Mouse (Mus musculus): ENCODE data around the gene Amigo1.

The Amigo1 gene

DNA sequence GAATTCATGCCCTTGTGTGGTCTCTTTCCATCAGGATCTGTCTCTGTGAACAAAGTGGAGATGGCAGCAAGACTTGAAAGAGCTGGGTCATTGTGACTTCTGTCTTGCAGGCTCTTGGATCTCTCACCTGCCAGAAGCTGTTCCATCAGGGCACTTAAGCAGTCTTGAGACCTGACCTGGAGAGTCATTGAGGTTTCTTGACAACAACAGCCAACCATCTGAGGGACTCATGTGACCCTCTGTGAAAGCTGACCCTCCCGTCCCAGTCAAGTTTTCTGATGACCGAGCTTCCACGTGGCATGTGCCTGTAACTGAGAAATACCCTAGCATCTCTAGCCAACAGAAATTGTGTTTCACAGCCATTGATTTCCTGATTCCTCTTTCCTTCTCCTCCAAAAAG, 1.4 kb upstream of the Amigo1 start:
- DNase-seq: no peak

DNA sequence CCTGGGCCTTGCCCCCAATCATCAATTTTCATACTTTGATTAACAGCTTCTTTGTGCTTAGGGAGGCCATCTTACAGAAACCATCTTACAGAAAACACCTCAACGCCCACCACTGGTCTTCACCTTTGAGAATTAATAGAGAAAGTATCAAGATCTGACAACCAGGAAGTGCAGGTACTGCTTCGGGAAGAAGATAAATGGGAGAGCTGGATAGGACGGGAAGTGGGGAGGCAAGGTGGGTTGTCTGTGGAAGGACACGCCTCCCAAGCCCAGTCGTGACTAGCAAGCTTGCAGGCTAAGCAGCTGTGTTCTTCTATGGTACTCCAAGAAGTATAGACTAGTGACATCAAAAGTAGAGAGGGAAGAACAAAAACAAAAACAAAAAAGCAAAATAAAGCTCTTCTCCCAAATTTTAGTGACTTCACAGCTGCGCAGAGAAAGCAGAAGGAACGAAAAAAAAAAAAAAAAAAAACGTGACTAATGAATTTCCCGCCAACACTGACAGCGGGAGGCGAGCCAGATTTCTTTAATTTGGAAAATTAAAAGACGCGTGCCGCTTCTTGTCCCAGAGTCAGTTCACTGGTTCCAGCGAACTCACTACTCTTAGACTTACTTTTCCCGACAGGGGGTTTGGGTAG, 556 bp upstream of the Amigo1 start:
- DNase-seq: no peak

DNA sequence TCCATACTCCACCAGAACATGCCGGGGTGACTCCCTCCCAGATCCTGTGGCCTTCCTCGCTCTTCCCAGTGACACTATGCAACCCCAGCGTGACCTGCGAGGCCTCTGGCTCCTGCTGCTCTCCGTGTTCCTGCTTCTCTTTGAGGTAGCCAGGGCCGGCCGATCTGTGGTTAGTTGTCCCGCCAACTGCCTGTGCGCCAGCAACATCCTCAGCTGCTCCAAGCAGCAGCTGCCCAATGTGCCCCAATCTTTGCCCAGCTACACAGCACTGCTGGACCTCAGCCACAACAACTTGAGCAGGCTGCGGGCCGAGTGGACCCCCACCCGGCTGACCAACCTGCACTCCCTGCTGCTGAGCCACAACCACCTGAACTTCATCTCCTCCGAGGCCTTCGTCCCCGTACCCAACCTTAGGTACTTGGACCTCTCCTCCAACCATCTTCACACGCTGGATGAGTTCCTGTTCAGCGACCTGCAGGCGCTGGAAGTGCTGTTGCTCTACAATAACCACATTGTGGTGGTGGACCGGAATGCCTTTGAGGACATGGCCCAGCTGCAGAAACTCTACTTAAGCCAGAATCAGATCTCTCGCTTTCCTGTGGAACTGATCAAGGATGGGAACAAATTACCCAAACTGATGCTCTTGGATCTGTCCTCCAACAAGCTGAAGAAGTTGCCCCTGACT, 1.1 kb downstream of the Amigo1 start:
- no peak for DNase-seq

DNA sequence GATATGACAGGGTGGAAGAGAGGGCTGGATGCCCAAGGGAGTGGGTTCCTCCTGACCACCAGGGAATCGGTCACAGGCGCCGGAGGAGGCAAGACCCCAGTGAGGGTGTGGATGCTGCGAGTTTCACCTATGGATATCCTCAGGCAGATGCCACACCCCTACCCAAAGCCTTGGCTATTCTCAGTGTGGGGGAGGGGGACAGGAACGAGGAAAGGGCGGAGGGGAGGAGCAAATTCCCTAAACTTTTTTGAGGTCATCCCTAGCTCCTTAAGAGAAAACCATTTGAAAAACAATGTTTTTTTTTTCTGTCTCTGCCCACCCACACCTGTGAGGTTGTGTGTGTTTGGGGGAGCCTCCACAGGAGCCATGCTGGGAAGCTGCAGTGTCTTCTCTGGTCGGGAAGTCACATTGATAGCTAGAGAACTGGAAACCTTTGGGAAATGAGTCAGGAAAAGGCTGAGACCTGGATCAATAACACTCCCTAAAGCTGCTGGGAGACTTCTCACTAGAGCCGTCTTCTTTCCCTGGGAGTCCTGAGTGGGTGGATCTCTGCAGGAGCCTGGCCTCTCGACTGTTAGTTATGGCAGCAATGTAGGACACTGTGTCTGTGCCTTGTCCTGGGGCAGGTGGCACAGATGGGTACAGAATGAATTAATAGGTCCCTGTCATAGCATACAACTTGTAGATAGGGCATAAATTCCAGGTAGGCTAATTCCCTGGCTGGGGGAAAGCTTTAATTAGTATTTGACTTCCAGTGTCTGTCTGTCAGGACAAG, 2.8 kb downstream of the Amigo1 start:
- DNase-seq: no peak

DNA sequence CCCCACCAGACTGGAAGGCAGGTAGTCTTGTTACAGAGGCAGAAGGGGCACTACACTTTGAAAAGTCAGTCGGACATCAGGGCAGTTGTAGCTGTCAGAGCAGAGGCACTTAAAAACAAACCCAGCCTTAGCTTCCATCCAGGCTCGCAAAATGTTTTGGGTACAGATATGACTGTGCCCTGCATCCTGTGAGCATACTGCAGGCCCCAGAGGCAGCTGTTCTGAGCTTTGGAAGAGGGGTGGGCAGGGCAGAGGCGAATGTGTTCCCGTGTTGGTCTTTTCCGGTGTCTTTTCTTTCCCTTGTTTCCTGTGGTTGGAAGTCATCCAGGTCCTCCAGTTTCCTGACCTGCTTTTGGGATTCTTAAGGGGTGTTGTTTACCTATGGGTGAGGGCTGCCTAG, 3.8 kb downstream of the Amigo1 start:
- DNase-seq: no peak

DNA sequence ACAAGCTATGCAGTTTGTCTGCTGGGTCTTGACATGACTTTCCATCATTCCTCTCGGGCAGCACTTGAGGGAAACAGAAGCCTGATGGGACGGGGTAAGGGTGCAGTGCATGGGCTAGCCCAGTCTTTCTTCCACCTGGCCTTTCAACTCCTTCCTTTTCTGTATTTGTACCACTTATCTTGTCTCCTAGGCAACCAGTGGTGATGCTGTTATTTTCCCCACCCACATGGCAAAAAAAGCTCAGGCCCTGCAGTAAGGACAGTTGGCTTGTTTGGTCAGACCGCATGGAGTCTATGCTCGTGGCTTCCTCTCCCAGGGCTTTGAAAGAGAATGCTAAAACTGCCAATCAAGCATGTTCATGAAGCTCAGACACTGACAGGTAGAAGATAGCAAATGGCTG, 7.6 kb downstream of the Amigo1 start:
- no peak for DNase-seq

DNA sequence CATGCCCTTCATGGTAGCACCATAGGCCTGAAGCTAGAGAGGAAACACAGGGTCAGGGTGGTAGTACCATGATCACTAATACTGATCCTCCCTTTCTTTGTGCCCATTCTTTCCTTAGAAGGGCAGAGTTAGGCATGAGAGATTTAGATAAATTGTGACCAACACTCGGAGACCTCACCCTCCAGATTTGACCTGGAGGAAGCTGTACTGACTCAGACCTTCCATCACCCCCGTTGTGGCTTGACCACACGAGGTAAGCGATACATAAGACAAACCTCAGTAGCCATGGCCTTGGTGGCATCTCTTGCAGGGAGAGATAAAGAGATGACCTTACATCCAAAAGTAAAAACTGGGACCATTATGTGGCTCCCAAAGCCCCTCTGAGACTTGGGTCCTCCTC, 9.2 kb downstream of the Amigo1 start:
- DNase-seq: no peak

DNA sequence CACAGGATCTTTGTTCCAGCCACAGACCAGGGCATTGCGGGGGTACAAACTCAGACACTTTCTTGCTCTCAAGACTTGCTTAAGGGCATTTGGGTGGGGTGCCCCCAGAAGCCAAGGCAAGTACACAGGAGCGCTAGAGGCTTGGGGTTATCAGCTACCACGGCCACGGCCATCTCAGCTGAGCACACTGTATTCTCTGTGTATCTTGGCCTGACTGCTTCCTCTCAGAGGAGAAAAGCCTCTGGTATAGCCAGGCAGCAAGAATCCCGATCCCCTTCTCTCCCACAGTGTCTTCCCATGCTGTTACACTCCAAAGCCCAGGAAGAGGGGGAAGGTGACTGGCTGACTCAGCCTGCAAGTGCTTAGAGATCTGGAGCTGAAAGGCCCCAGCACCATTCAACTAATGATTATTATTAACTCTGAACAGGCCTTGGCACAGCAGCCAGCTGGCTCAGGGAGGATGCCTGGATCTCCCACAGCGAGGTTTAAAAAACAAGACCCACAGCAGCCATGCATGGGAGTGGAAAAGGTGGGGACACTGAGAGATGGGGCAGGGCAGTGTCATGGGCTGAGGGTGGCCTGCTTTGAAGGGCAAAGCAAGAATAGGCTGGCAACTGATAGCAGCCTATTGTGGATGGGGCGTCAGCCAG, 9.9 kb downstream of the Amigo1 start:
- DNase-seq: no peak

DNA sequence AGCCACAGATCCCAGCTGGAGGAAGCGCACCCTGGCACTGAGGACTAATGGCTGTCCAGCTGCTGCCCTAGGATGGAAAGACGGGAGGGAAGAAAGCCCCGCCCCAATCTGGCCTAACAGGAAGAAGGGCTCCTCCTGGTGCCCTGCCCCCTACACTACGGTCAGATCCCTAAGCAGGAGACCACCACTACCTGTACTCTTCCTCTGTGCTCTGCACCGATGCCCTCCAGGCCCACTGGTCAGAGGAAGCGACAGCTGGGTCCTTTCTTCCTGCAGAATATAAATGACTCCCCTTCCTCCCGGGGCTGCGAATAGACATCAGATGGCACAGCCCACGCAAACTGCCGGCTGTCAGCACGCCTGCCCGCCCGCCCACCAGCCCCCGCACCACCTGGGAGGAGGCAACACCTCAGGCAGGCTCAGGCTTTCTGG, 10.9 kb downstream of the Amigo1 start:
- no peak for DNase-seq

DNA sequence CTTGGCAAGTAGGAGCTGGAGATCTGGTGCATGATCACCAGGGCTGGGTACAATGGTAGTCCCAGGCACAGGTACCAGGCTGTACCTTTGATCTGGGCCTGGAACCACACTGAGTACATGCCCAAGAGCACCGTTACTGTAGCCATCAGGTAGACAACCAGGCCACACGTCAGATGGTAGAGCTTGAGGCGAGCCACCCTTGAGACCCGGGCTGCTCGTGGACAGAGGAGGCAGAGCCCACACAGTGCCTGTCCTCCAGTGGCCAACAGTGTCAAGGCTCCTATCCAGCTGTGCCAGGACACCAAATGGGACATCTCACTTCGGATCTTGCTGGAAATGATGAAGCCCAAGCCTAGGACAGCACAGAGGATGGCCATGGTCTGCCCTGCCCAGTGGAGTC, 13.1 kb downstream of the Amigo1 start:
- no peak for DNase-seq

DNA sequence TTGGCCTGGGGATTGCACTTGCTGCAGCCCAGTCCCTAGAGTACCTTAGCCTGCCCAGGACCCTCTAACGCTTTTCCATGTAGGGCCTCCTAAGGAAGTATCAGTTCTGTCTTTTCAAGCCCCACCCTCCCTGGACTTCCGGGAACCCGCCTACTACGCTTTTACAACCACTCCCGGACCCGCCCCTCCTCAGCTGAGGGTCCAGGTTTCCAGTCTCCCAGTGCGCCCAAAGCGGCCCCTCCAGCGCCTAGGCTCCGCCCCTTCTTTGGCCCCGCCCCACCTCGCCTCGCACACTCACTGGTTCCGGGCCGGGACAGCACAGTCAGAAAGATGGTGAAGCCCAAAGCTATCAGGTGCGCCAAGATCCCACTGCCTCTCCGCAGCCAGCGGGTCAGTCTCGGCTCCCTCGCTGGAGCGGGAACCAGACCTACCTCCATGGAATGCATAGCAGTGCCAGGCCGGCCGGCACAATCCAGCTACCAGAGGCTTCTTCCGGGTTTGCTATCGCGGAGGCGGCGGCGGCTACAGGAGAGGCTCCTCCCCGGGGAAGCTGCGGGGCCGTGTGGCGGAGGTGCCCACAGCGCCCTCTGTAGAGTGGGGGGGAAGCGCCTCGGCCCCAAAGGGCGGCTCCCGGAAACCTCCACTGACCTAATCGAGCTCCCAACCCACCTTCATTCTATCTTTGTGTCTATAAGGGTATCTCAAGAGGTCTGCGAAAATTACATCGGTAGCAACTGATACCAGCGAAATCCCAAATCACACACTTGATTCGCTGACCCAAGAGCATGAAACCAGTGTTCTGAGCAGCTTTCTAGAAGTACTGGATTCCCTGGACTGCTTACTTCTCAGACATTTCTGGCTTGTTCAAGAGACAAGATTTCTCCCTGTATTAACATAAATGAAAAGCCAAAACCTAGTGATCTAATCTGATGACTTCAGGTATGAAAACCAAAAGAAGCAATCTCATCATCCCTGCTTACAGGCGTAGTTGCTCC, 14.5 kb downstream of the Amigo1 start, which contains the start of gene Cyb561d1:
Cyb561d1 (minus strand) TSS at position 884 of the 995 bp plus-strand sequence.
- peak; percentile 97 for DNase-seq

DNA sequence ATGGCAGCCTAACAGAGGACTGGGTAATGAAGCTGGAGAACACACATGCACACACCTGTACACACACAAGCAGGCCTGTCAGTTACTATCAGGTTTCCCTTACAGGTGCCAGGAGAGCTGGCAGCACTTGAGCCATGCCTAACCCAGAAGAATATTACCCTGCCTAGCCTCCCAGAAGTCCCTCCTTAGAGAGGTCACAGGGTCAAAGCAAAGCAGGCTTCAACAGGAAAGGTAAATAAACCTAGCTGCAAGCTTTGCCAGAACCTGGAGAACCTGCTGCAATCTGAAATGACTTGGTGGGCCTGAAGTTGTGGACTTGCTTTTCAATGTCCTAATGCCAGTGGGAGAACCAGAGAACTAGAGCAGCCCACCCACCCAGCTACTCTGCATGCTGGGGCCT, 16.4 kb downstream of the Amigo1 start:
- no peak for DNase-seq

DNA sequence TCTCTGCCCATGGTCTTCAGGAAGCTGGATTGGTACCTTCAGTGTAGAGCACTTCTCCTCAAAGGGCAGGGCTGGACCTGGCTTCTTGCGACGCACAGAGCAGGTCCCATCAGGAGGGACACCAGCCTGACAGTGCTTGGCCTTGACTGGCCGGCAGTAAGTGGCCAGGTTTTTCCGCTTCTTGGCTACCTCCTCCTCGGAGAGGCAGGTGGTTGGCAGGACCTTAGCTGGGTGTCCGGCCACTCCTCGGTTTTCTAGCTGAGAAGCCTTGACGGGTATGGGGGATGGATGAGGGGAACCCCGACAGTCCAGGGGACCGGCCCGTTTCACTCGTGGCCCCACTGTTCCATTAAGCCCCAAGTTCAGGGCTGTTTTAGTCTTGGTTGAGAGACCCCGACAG, 17.1 kb downstream of the Amigo1 start:
- DNase-seq: no peak

DNA sequence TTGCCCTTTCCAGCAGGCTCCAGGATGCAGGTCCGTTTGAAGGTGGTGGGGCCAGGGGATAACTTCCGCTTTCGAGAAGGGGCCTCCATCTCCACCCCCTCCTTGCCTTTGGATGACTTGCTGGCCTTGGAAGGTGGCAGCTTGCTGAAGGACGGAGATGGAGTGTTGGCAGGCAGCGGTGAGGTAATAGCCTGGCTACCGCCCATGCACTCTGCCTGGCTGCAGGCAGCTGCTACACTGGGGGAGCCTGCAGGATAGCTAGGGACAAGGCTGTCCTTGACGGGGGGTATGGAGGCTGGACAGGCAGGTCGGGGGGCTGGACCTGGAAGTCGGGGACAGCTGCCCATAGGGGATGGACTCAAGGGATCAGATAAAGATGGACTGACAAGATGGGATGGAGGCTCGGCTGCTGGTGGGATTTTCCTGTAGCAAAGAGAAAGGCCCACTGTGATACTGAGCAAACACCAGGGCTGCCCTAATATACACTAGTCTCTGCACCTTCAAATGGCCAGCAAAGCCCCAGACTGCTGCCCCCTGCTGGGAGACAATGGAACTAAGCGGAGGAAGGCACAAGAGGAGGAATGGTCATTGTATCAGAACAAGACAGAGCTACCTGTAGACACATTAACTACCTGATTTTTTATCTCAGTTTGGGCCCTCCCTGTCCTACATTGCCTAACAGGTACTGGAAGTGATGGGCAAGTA, 17.6 kb downstream of the Amigo1 start:
- DNase-seq: peak; percentile 89

DNA sequence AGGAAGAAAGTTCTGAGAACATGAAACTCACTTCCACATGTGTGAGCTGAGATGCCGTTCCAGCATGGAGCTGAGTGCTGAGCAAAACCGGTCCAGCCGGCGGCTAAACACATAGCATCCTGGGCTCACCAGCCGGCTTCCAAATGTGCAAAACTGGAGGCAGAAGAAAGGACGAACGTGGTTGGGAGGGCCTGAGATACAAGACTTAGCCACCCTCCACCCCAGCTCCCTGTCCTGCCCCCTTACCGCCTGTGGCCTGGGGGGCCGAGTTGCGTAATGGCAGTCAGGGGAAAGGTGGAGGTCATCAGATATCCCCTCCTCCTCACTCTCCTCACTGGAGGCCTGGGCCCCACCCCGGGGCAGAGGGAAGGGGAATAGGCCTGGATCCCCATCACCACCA, 18.3 kb downstream of the Amigo1 start:
- no peak for DNase-seq

DNA sequence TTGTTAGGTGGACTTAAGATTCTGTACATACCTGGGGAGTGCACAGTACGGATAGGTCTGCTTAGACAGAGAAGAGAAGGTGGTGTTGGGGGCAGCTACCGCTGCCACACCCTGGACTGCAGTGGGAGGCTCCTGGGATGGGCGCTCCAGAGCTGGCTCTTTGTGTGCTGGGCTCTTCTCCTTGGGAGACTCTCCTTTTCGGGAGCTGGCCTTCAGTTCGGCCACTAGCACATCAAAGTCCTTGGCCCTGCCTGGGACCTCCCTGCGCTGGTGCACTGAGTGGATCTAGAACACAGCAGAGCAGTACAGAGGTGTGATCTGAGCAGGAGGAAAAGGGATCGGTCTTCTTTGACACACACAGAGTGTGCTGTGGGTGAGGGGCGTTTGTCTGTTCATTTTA, 19.5 kb downstream of the Amigo1 start:
- no peak for DNase-seq

DNA sequence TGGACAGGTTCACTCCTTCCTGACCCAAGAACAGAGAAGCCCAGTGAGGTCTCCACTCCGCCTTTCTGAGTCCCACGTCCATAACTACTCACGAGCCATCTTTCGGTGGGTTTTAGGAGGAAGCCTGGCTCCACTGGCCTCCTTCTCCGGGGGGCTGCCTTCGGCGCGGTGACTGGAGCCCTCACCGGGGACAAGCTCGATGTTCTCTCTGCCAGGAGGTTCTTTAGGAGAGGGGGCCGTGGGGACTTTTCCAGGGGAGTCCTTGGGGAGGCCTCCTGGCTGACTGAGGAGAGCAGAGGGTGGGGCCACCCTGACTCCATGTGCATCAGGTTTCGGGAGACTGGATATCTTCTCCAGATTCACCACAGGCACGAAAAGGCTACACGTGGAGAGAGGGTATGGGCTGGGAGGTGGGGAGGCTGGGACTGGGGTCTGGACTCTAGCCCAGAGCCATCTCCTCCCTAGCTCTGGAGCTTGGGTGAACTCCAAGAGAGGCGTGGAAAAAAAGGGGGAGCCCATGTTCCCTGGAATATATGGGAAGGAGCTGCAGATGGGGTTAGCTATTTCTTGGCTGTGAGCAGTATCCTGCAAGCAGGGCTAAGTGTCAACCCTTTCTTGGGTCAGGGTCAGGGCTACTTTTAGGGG, 20.7 kb downstream of the Amigo1 start:
- no peak for DNase-seq

DNA sequence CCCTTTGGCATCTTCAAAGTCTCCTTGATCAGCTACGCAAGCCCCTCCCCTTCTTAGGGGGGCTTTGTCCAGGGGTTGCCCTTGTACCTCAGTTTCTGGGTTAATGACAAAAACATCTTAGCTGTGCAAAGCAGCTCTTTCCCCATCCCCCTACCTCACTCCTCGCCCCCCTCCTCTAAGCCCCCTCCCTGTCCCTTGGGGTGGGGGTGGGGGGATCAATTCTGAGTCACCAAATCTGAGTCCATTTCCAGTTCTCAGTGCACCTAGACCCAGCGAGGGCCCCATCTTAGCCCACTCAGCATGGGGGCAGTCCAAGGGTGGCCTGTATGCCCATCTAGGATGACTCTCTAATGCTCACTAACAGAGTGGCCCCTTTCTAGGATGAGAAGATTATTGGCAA, 22.9 kb downstream of the Amigo1 start:
- no peak for DNase-seq

DNA sequence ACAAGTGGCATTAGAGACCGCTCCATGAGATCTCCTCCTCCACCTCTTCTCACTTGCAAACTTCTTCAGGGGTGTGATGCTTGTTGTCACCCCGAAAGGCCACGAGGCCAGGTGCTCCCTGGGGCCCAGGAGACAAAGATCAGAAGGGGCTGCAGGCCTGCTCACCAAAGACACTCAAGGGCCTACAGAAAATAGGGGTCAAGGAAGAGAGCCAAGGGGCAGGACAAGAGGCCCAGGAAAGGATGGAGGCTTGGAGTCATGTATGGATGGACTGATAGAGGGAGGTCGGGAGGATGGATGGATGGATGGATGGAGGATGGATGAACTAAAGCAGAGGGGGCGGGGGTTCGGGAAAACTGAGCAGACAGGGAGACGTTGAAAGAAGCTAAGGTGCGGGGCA, 23.4 kb downstream of the Amigo1 start:
- DNase-seq: no peak

DNA sequence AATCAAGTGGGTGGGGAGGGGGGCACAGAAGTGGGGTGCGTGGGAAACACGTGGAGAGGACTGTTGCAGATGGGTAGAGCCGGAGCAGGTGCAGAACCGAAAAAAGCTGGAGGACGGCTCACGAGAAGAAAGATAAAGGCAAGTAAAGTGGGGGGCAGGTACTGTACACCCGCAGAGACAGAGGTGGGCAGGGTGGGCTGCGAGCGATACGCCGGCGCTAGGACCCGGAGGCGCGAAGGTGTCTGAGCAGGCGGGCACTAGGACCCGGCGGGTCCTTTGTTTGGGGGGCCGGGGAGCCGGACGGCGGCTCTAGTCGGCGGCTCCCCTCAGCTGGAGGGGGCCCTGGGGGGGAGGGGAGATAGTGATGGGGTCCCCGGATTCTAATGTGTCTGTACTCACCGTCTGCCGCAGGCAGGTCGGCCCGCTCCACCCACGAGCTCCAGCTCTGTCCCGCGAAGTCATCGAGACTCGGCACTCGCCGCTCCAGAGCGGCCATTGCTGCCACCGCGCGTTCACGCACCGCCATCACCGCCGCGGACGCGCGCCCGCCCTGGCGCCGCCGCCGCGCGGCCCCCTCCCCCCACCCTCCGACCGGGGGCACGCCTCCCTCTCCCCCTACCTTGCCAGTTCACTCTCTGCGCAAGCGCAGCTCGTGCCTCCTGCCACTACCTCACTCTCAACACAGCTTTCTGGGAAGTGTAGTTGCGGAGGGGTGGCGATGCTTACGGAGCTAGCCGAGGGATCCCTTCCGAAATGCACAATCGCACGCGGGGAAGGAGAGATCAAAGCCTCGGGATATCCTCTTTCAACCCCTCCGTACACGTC, 24.0 kb downstream of the Amigo1 start:
- DNase-seq: peak; percentile 94
